Mouse (Mus musculus) ES-E14 (cell line): ENCODE measurements at regions not wholly inside any gene's neighbourhood (a gene's known extent, or its start where the extent isn't known, plus 50 kb on each side); places are given as distances from the start of the nearest gene placed in this dataset.

Source experiments
- DNase-seq: peaks from one replicate; pipeline ENCODE4 v3.0.0-alpha.2; 2013; ENCODE audit warnings: low read depth, low spot score
- H3K27ac ChIP-seq: 2 replicates; pipeline ENCODE4 v1.5.1; 2012; ENCODE audit warnings: low read depth, mild to moderate bottlenecking, low read length, moderate library complexity, mixed read lengths; ENCODE audit not compliant: poor library complexity, insufficient read depth, severe bottlenecking
- H3K36me3 ChIP-seq: 2 replicates; pipeline ENCODE4 v1.6.1; 2012; ENCODE audit warnings: mild to moderate bottlenecking, low read length, moderate library complexity, mixed read lengths; ENCODE audit not compliant: control insufficient read depth, poor library complexity, insufficient read depth, severe bottlenecking
- H3K4me1 ChIP-seq, 2 experiments: fragments of 150-350 bp in 1 of 2; sonication (generic) in 1 of 2; 2 replicates each; pipeline ENCODE4 v1.6.1; 2012; ENCODE audit warnings: low read length in 2 of 2, mild to moderate bottlenecking in 1 of 2, mixed read lengths in 1 of 2; ENCODE audit not compliant: control insufficient read depth in 2 of 2, insufficient read depth in 2 of 2, poor library complexity in 1 of 2
- H3K4me3 ChIP-seq, 2 experiments: fragments of 150-350 bp in 1 of 2; sonication (generic) in 1 of 2; 2 replicates each; pipeline ENCODE4 v1.5.1; 2012; ENCODE audit warnings: low read length in 2 of 2, low read depth in 1 of 2, mild to moderate bottlenecking in 1 of 2, mixed read lengths in 1 of 2; ENCODE audit not compliant: insufficient read depth in 1 of 2, poor library complexity in 1 of 2, severe bottlenecking in 1 of 2
- H3K9ac ChIP-seq: 2 replicates; pipeline ENCODE4 v1.6.1; 2012; ENCODE audit warnings: low read depth, mild to moderate bottlenecking, low read length, mixed read lengths; ENCODE audit not compliant: poor library complexity, insufficient read depth, severe bottlenecking
- H3K9me3 ChIP-seq: fragments of 150-350 bp; sonication (generic); 2 replicates; pipeline ENCODE4 v1.6.1; 2012; ENCODE audit warnings: low read depth, mild to moderate bottlenecking, low read length; ENCODE audit not compliant: control insufficient read depth, insufficient read depth
- CHD2 ChIP-seq: IDR thresholded peaks from 2 replicates; pipeline ENCODE4 v1.6.1; 2014; ENCODE audit warnings: mild to moderate bottlenecking, low read depth, low read length, inconsistent platforms
- HCFC1 ChIP-seq: IDR thresholded peaks from 2 replicates; pipeline ENCODE4 v1.6.1; 2012; ENCODE audit warnings: low read length, inconsistent platforms, borderline replicate concordance; ENCODE audit not compliant: insufficient read depth
- MAFK ChIP-seq: IDR thresholded peaks from 2 replicates; pipeline ENCODE4 v1.6.1; 2014; ENCODE audit warnings: mild to moderate bottlenecking, low read depth, low read length, inconsistent platforms; ENCODE audit not compliant: insufficient read depth
- ZC3H11A ChIP-seq: IDR thresholded peaks from 2 replicates; pipeline ENCODE4 v1.6.1; 2012; ENCODE audit warnings: low read depth, mild to moderate bottlenecking, inconsistent platforms, low read length, borderline replicate concordance
- ZNF384 ChIP-seq: IDR thresholded peaks from 2 replicates; pipeline ENCODE4 v1.6.1; 2012; ENCODE audit warnings: low read depth, low read length, inconsistent platforms
- in situ Hi-C, 2 experiments: fragments of 600-800 bp; cut with MboI; formaldehyde crosslinking; loops; one replicate each; pipeline ENCODE4 v1.15.1; 2025; ENCODE audit warnings: low sequenced_read_pairs in 2 of 2, inconsistent platforms in 1 of 2; ENCODE audit not compliant: unreplicated experiment in 2 of 2

- H3K4me3 ChIP-seq, result no peak overlapping the region
- H3K4me1 ChIP-seq, result peaks cover 5 to 6% of the 10 kb centered on the region in 2 experiments; a peak in 2 of 4 replicates
- in situ Hi-C loops, result no loop called here
- no peak for TF ChIP-seq CHD2
- no peak for TF ChIP-seq ZC3H11A
- TF ChIP-seq ZNF384, result no peak
- no peak for TF ChIP-seq HCFC1
- TF ChIP-seq MAFK, result no peak
- H3K9ac ChIP-seq, result no peak overlapping the region
- no peaks in the 10 kb centered on the region for H3K9me3 ChIP-seq
- H3K27ac ChIP-seq, result no peak overlapping the region
- no peaks in the 10 kb centered on the region for H3K36me3 ChIP-seq
- no peak for DNase-seq
Observed at GRCm38 (mm10) chr4:31819521-31820259, 144.2 kb upstream of the Map3k7 start.

DNA sequence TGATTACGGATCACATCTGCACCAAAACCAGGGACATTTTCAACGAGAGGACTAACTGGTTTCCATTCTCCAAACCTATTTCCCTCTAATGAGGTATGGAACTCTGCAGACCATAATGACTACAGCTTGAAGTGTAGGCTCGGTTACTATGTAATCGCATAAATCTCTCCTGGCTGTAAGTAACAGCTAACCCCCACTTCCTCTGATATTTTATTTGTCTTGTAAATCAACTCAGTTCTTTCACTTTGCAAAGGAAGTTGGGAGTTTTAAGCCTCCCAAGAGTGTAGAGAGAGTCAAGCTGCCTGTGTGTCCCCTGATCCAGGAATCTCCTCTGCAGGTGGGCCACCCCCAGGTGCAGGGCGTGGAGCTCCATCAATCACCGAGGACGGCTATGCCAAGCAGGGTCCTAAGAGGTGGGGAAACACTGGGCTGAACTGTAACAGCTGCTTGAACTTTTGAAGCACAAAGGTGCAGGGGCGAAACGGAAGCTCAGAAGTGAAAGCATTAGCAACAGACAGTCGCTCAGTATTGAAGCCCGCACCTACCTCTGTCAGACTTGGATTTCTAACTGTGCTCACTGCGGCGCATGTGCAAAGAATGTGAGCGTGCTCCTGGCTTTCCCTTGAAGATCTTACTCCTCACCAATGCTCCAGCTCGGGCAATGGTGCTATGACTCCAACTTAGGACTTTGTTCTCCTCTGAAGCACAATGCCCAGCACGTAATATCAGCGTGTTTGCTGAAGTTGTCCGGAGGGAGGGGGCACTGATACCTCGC, 140.1 kb upstream of the Map3k7 start:
- in situ Hi-C loops, result no loop called here
- H3K36me3 ChIP-seq, result no peaks in the 10 kb centered on the region
- H3K27ac ChIP-seq, result no peak overlapping the region
- H3K9me3 ChIP-seq, result no peaks in the 10 kb centered on the region
- H3K4me3 ChIP-seq, result no peak overlapping the region
- peak; percentile 21 for DNase-seq
- peaks cover 5 to 11% of the 10 kb centered on the region in 2 experiments; a peak in 2 of 4 replicates for H3K4me1 ChIP-seq
- H3K9ac ChIP-seq, result no peak overlapping the region
- TF ChIP-seq MAFK, result no peak
- no peak for TF ChIP-seq CHD2
- no peak for TF ChIP-seq HCFC1
- no peak for TF ChIP-seq ZNF384
- no peak for TF ChIP-seq ZC3H11A

DNA sequence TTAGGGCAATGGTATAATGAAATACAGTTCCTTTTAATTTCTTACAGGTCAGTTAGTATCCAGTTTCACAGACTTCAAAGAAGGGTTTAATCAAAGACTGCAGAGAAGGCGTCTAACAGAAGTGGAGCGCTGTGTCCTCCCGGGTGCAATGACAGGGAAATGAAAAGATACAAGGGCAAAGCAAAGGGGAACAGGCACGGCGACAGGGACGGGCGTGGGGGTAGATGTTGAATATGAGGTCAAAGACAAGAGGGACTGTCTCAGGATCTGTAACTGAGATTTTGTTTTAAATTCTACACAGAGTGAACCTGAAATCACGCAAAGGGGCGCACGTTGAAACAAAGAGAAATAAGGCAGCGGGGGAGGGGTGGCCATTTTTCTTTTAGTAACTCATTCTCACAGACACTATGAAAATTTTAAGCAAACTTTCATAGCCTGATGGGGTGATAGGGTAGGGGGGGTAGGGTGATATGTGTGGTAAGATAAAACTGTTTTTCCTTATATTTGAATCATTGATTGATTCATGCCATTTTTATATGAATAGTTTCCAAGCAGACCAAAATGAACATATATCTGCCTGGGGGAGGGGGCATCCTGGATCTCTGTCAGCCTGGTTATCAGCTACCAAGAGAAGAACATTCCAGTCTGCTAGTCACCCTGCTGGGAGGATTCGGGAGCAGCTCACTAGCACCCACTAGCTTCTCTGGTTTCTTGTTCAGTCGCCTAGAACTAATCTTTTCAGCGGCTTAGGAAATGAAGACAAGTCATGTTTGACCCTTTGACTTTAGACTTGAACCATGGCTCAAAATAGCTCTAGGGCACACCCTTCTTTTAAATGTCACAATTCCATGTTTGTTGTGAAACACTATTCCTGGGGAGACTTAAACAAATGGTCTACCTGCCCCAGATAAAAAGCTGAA, 139.1 kb upstream of the Map3k7 start:
- Histone ChIP-seq H3K9me3 (no peaks in the 10 kb centered on the region), H3K4me3 (no peak overlapping the region), H3K36me3 (no peaks in the 10 kb centered on the region), H3K4me1 (peaks cover 5 to 11% of the 10 kb centered on the region in 2 experiments; a peak in 2 of 4 replicates), H3K27ac (no peak overlapping the region), H3K9ac (no peak overlapping the region)
- no peak for DNase-seq
- in situ Hi-C loops, result no loop called here
- TF ChIP-seq HCFC1 (no peak), MAFK (no peak), ZC3H11A (no peak), ZNF384 (no peak), CHD2 (no peak)

GRCm38 (mm10) chr4:31825438-31825830, 138.5 kb upstream of the Map3k7 start:
- in situ Hi-C loops, result no loop called here
- TF ChIP-seq MAFK, result no peak
- TF ChIP-seq ZC3H11A, result no peak
- TF ChIP-seq HCFC1, result no peak
- TF ChIP-seq CHD2, result no peak
- no peak for DNase-seq
- Histone ChIP-seq H3K4me3 (no peak overlapping the region), H3K36me3 (no peaks in the 10 kb centered on the region), H3K4me1 (peaks cover 5 to 11% of the 10 kb centered on the region in 2 experiments; a peak in 2 of 4 replicates), H3K27ac (no peak overlapping the region), H3K9me3 (no peaks in the 10 kb centered on the region), H3K9ac (no peak overlapping the region)
